Mouse (Mus musculus) embryonic facial prominence, embryonic 11.5 days (tissue): ENCODE measurements at regions not wholly inside any gene's neighbourhood (a gene's known extent, or its start where the extent isn't known, plus 50 kb on each side); places are given as distances from the start of the nearest gene placed in this dataset.

Source experiments
- ATAC-seq: fragments of 200-750 bp; cut with Nextera tagmentation; replicated peaks from 2 replicates; pipeline ENCODE4 v1.8.0; 2017; ENCODE audit warnings: low read depth; ENCODE audit not compliant: insufficient number of reproducible peaks, low FRiP score, low TSS enrichment
- DNase-seq: peaks from one replicate; pipeline ENCODE4 v3.0.0-alpha.2; 2015; ENCODE audit warnings: low spot score
- H3K27ac ChIP-seq: fragments of 300-500 bp; sonication (generic); replicated peaks from 2 replicates; pipeline ENCODE4 v1.5.1; 2014; ENCODE audit warnings: mild to moderate bottlenecking, low read depth, low read length, control low read depth
- H3K27me3 ChIP-seq: fragments of 300-500 bp; sonication (generic); 2 replicates; pipeline ENCODE4 v1.6.1; 2014; ENCODE audit warnings: mild to moderate bottlenecking, low read length, moderate library complexity, mixed read lengths; ENCODE audit not compliant: control insufficient read depth, insufficient read depth
- H3K36me3 ChIP-seq: fragments of 300-500 bp; sonication (generic); replicated peaks from 2 replicates; pipeline ENCODE4 v1.6.1; 2014; ENCODE audit warnings: low read depth, mild to moderate bottlenecking, low read length, moderate library complexity, mixed read lengths; ENCODE audit not compliant: control insufficient read depth, insufficient read depth
- H3K4me1 ChIP-seq: fragments of 300-500 bp; sonication (generic); 2 replicates; pipeline ENCODE4 v1.6.1; 2014; ENCODE audit warnings: low read length, mixed read lengths; ENCODE audit not compliant: control insufficient read depth, insufficient read depth
- H3K4me2 ChIP-seq: fragments of 300-500 bp; sonication (generic); 2 replicates; pipeline ENCODE4 v1.6.1; 2014; ENCODE audit warnings: low read depth, mild to moderate bottlenecking, control low read depth, low read length, moderate library complexity
- H3K4me3 ChIP-seq: fragments of 300-500 bp; sonication (generic); 2 replicates; pipeline ENCODE4 v1.5.1; 2014; ENCODE audit warnings: low read depth, low read length, control low read depth
- H3K9ac ChIP-seq: fragments of 300-500 bp; sonication (generic); replicated peaks from 2 replicates; pipeline ENCODE4 v1.6.1; 2014; ENCODE audit warnings: mild to moderate bottlenecking, control low read depth, low read length
- H3K9me3 ChIP-seq: fragments of 300-500 bp; sonication (generic); replicated peaks from 2 replicates; pipeline ENCODE4 v1.6.1; 2016; ENCODE audit warnings: mild to moderate bottlenecking, low read length, inconsistent platforms, mixed read lengths; ENCODE audit not compliant: control insufficient read depth
- WGBS: fragments of 180-500 bp; shearing (Covaris S2); extraction: QIAGEN DNeasy Blood & Tissue Kit; methylation state at CpG from one replicate; pipeline ENCODE4 v1.1.7; 2014; 5-methylcytosine and 5-hydroxymethylcytosine counted together

DNA sequence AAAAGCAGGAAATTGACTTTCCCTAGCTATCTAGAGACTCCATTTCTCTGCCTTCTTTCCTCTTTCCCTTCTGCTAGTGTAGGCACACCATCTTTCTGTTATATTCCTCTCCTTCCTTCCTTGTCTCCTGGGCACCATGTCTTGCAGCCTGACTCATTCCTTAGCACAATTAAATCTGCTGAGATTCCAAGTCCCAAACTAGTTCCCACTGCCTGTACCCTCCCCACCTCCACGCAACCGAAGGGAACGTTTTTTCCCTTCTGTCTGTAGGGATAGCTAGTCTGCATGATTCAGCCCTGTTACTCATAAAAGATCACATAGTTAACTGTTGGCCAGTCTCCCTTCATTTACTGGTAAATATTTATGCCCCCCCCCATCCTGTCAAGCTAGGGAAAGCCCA, 158.8 kb upstream of the Prkcq start:
- no peak overlapping the region for H3K27ac ChIP-seq

GRCm38 (mm10) chr2:11016446-11016845, 155.5 kb upstream of the Prkcq start:
- Histone ChIP-seq H3K4me1 (no peaks in the 10 kb centered on the region), H3K4me3 (no peak overlapping the region), H3K36me3 (no peaks in the 10 kb centered on the region), H3K4me2 (no peak overlapping the region), H3K27ac (no peak overlapping the region), H3K9me3 (no peaks in the 10 kb centered on the region), H3K27me3 (no peaks in the 10 kb centered on the region), H3K9ac (no peak overlapping the region)
- no peak for DNase-seq
- 70% methylated on average over 1 of the region's 1 CpGs for WGBS
- ATAC-seq: no peak

More for the DNA sequence above, 158.8 kb upstream of the Prkcq start:
- ATAC-seq (no peak), DNase-seq (no peak)
- Histone ChIP-seq H3K4me2 (no peak overlapping the region), H3K27me3 (no peaks in the 10 kb centered on the region), H3K4me3 (no peak overlapping the region), H3K9ac (no peak overlapping the region), H3K9me3 (no peaks in the 10 kb centered on the region), H3K36me3 (no peaks in the 10 kb centered on the region), H3K4me1 (no peaks in the 10 kb centered on the region)
- 85% methylated on average over 3 of the region's 3 CpGs for WGBS

GRCm38 (mm10) chr2:11032891-11033290, 139.0 kb upstream of the Prkcq start:
- Histone ChIP-seq H3K27me3 (no peaks in the 10 kb centered on the region), H3K9me3 (no peaks in the 10 kb centered on the region), H3K4me3 (no peak overlapping the region), H3K9ac (no peak overlapping the region), H3K4me2 (no peak overlapping the region), H3K4me1 (no peaks in the 10 kb centered on the region), H3K27ac (no peak overlapping the region), H3K36me3 (no peaks in the 10 kb centered on the region)
- DNase-seq (no peak), ATAC-seq (no peak)
- 83% methylated on average over 4 of the region's 4 CpGs for WGBS

DNA sequence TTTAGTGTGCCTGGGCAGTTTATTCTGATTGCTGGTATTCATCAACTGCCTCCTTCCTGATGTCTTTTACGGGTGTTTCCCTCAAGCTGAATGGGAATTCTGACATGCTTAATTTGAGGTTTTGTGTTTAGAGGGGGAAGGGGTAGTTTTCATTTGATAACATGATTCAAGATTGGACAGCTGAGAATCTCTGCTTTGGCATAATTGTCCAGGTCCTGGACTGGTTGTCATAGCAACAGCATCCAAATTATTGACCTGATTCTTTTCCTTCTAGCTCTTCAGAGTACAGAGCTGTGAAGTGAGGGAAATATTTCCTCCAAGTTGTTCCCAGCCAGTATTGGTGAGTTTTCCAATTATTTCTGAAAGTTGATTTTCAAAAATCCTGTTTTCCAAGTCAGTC, 137.7 kb upstream of the Prkcq start:
- H3K4me3 ChIP-seq: no peak overlapping the region
- no peak overlapping the region for H3K9ac ChIP-seq
- H3K4me2 ChIP-seq: no peak overlapping the region
- ATAC-seq (no peak), DNase-seq (peak; percentile 9)
- H3K27me3 ChIP-seq: no peaks in the 10 kb centered on the region
- no peak overlapping the region for H3K27ac ChIP-seq
- 57% methylated on average over 1 of the region's 1 CpGs for WGBS
- H3K36me3 ChIP-seq: no peaks in the 10 kb centered on the region
- H3K4me1 ChIP-seq: no peaks in the 10 kb centered on the region
- no peaks in the 10 kb centered on the region for H3K9me3 ChIP-seq

DNA sequence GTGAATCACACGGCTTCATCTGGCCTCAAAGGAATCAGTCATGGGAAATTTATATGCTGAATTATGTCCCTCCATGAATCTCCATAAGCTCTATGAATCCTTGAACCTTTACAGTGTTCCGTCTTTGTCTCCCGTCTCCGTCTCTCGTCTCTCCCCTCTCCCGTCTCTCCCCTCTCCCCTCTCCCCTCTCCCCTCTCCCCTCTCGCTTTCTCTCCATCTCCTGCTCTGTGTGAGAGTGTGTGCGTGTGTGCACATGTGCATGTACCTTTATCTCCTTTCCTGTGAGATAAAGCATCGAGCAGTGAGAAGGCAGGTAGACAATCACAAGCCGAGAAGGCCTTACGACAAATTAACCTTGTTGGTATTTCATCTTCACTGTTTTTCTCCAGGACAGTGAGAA, 134.6 kb upstream of the Prkcq start:
- Histone ChIP-seq H3K9me3 (no peaks in the 10 kb centered on the region), H3K9ac (no peak overlapping the region), H3K4me3 (no peak overlapping the region), H3K27me3 (no peaks in the 10 kb centered on the region), H3K4me1 (no peaks in the 10 kb centered on the region), H3K27ac (no peak overlapping the region), H3K4me2 (no peak overlapping the region), H3K36me3 (no peaks in the 10 kb centered on the region)
- DNase-seq: no peak
- ATAC-seq: no peak
- 88% methylated on average over 10 of the region's 11 CpGs for WGBS

DNA sequence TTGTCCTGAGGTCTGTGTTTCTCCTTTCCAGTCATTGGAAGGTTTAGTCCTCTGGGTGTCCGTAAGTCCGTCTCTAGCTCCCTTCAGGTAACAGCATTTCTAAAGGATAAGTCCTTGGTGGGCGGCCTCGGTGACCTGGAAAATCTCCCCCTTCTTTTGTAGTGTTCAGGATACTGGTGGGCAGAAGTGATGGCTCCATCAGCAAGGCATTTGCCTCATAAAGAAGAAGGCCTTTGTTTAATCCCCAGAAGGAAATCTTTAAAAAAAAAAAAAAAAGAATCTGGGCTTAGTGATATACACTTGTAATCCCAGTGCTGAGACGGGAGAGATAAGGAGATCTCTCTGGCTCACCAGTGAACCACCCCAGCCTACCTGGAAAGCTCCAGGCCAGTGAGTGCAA, 133.5 kb upstream of the Prkcq start:
- WGBS: 88% methylated on average over 5 of the region's 5 CpGs

DNA sequence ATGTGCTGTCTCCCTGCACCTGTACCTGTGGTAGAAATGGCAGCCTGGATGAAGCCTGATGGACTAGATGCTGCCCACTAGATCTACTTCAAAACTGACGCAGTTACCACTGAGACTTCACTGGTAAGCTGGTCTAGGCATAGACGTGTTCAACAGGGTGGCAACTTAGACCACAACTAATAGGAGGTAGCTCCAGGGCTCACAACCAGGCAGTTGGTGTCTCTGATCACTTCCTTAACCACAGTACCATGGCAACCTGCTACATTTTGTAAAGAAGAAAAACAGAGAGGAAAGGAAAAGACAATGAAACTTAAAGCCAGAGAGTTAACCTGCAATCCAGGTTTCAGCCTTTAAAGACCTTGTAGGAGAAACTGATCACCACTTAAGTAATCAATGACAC, 131.9 kb upstream of the Prkcq start:
- Histone ChIP-seq H3K27me3 (no peaks in the 10 kb centered on the region), H3K4me3 (no peak overlapping the region), H3K36me3 (no peaks in the 10 kb centered on the region), H3K4me1 (no peaks in the 10 kb centered on the region), H3K9me3 (no peaks in the 10 kb centered on the region), H3K4me2 (no peak overlapping the region), H3K9ac (no peak overlapping the region), H3K27ac (no peak overlapping the region)
- WGBS: 75% methylated on average over 2 of the region's 2 CpGs
- DNase-seq (no peak), ATAC-seq (no peak)

More for the DNA sequence above, 133.5 kb upstream of the Prkcq start:
- no peaks in the 10 kb centered on the region for H3K36me3 ChIP-seq
- H3K4me2 ChIP-seq: no peak overlapping the region
- no peaks in the 10 kb centered on the region for H3K9me3 ChIP-seq
- no peak overlapping the region for H3K4me3 ChIP-seq
- no peak overlapping the region for H3K27ac ChIP-seq
- H3K9ac ChIP-seq: no peak overlapping the region
- no peaks in the 10 kb centered on the region for H3K4me1 ChIP-seq
- no peak for DNase-seq
- no peak for ATAC-seq
- H3K27me3 ChIP-seq: no peaks in the 10 kb centered on the region

GRCm38 (mm10) chr2:11044727-11045274, 127.1 kb upstream of the Prkcq start:
- Histone ChIP-seq H3K4me1 (no peaks in the 10 kb centered on the region), H3K4me2 (no peak overlapping the region), H3K4me3 (no peak overlapping the region), H3K9me3 (no peaks in the 10 kb centered on the region), H3K36me3 (no peaks in the 10 kb centered on the region), H3K27me3 (no peaks in the 10 kb centered on the region), H3K9ac (no peak overlapping the region), H3K27ac (no peak overlapping the region)
- DNase-seq (no peak), ATAC-seq (no peak)
- WGBS: 86% methylated on average over 3 of the region's 3 CpGs
